Mouse (Mus musculus) ES-E14 (cell line): ENCODE measurements at regions not wholly inside any gene's neighbourhood (a gene's known extent, or its start where the extent isn't known, plus 50 kb on each side); places are given as distances from the start of the nearest gene placed in this dataset.

Source experiments
- HCFC1 ChIP-seq: IDR thresholded peaks from 2 replicates; pipeline ENCODE4 v1.6.1; 2012; ENCODE audit warnings: low read length, inconsistent platforms, borderline replicate concordance; ENCODE audit not compliant: insufficient read depth
- MAFK ChIP-seq: IDR thresholded peaks from 2 replicates; pipeline ENCODE4 v1.6.1; 2014; ENCODE audit warnings: mild to moderate bottlenecking, low read depth, low read length, inconsistent platforms; ENCODE audit not compliant: insufficient read depth
- ZC3H11A ChIP-seq: IDR thresholded peaks from 2 replicates; pipeline ENCODE4 v1.6.1; 2012; ENCODE audit warnings: low read depth, mild to moderate bottlenecking, inconsistent platforms, low read length, borderline replicate concordance
- ZNF384 ChIP-seq: IDR thresholded peaks from 2 replicates; pipeline ENCODE4 v1.6.1; 2012; ENCODE audit warnings: low read depth, low read length, inconsistent platforms

GRCm38 (mm10) chr13:72783026-72783726 is 154.6 kb downstream of the Irx2 start:
- TF ChIP-seq MAFK (no peak), ZNF384 (no peak), HCFC1 (no peak), ZC3H11A (no peak)
